Mouse (Mus musculus): ENCODE data around the gene Snn. TPM values are rescaled to one million over a fixed set of nuclear protein-coding genes. Genes with fewer than 3 reads are reported as not detected.

Snn gene
- polyA plus RNA-seq, 1 experiment from 2014 or later, result 4.9 TPM

DNA sequence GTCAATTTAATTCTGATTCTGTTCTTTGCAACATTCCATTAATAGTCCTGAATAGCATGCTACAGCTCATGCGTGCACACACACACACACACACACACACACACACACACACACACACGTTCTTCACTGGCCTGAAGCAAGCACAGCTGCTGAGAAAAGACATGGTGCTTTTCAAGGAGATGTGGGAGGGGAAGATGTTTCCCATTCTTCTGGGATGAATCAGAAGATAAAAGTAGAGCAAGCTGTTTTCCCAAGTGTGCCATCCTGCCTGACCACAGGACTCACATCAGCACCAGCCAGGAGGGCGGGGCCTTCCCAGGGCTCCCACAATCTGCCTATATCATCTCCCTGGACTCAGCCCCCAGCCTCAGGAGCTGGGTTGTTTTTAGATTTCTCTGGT is 35.9 kb upstream of the Snn start:
- WGBS (ENCODE audit: insufficient replicate concordance), result 69% methylated on average over 3 of the region's 3 CpGs
- H3K4me1 ChIP-seq, result no peaks in the 10 kb centered on the region
- no peak overlapping the region for H3K4me3 ChIP-seq
- no peak overlapping the region for H3K9ac ChIP-seq
- H3K36me3 ChIP-seq, result no peaks in the 10 kb centered on the region
- H3K4me2 ChIP-seq, result no peak overlapping the region
- no peaks in the 10 kb centered on the region for H3K9me3 ChIP-seq (replicated peaks)
- H3K27me3 ChIP-seq (replicated peaks), result no peaks in the 10 kb centered on the region
- no peak for ATAC-seq
- no peak overlapping the region for H3K27ac ChIP-seq

GRCm38 (mm10) chr16:11028206-11028605 is 32.5 kb upstream of the Snn start:
- H3K27ac ChIP-seq, result no peak overlapping the region
- no peaks in the 10 kb centered on the region for H3K9me3 ChIP-seq (replicated peaks)
- no peak overlapping the region for H3K9ac ChIP-seq
- H3K27me3 ChIP-seq (replicated peaks), result no peaks in the 10 kb centered on the region
- ATAC-seq, result no peak
- 75% methylated on average over 7 of the region's 7 CpGs for WGBS (ENCODE audit: insufficient replicate concordance)
- H3K4me3 ChIP-seq, result no peak overlapping the region
- no peaks in the 10 kb centered on the region for H3K4me1 ChIP-seq
- no peak overlapping the region for H3K4me2 ChIP-seq
- H3K36me3 ChIP-seq, result no peaks in the 10 kb centered on the region

DNA sequence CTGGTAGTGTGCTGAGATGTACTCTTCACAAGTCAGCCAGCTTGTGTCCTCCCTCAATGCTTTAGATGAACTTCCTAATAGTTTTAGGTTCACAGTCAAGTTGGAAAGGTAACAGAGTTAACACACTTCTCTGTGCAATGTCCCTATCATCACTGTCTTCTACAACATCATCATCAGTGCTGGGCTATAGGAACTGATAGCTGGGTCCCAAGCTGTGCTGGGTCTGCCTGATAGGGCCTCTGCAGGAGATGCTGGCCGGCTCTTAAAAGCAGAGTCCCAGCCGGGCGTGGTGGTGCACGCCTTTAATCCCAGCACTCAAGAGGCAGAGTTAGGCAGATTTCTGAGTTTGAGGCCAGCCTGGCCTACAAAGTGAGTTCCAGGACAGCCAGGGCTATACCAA is 29.9 kb upstream of the Snn start:
- H3K27ac ChIP-seq, result no peak overlapping the region
- ATAC-seq, result no peak
- H3K4me2 ChIP-seq, result no peak overlapping the region
- no peaks in the 10 kb centered on the region for H3K27me3 ChIP-seq (replicated peaks)
- H3K36me3 ChIP-seq, result no peaks in the 10 kb centered on the region
- 41% methylated on average over 4 of the region's 4 CpGs for WGBS (ENCODE audit: insufficient replicate concordance)
- no peak overlapping the region for H3K9ac ChIP-seq
- no peak overlapping the region for H3K4me3 ChIP-seq
- no peaks in the 10 kb centered on the region for H3K4me1 ChIP-seq
- no peaks in the 10 kb centered on the region for H3K9me3 ChIP-seq (replicated peaks)

- ATAC-seq, result no peak
- Histone ChIP-seq H3K27ac (no peak overlapping the region), H3K9me3 (replicated peaks) (no peaks in the 10 kb centered on the region), H3K36me3 (no peaks in the 10 kb centered on the region), H3K9ac (no peak overlapping the region), H3K27me3 (replicated peaks) (no peaks in the 10 kb centered on the region), H3K4me2 (no peak overlapping the region), H3K4me3 (no peak overlapping the region), H3K4me1 (no peaks in the 10 kb centered on the region)
- 42% methylated on average over 3 of the region's 3 CpGs for WGBS (ENCODE audit: insufficient replicate concordance)
These were observed 29.4 kb upstream of the Snn start for GRCm38 (mm10) chr16:11031320-11031719.

GRCm38 (mm10) chr16:11034193-11034803 is 26.4 kb upstream of the Snn start:
- Histone ChIP-seq H3K36me3 (no peaks in the 10 kb centered on the region), H3K9ac (no peak overlapping the region), H3K9me3 (replicated peaks) (no peaks in the 10 kb centered on the region), H3K4me3 (no peak overlapping the region), H3K4me2 (no peak overlapping the region), H3K4me1 (no peaks in the 10 kb centered on the region), H3K27me3 (replicated peaks) (peaks cover 8% of the 10 kb centered on the region), H3K27ac (no peak overlapping the region)
- ATAC-seq, result peak; percentile 56; the same call in 1 of the 2 replicates
- WGBS (ENCODE audit: insufficient replicate concordance), result 2% methylated on average over 4 of the region's 4 CpGs

DNA sequence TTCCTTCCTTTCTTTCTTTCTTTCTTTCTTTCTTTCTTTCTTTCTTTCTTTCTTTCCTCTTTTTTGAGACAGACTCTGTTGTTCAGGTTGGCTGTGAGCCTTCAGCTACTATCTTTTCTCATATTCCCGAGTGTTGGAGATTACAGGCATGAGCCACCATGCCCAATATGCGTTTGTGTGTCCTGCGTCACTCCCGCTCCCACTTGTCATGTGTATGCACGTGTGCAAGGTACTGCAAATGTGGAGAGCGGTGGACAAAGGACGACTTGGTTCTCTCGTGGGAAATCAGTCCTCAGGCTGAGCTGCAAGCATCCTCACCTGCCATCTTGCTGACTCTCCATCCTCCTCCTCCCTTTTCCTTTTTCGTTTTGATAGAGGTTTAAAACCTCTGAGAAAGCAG is 25.5 kb upstream of the Snn start:
- WGBS (ENCODE audit: insufficient replicate concordance), result 69% methylated on average over 9 of the region's 9 CpGs
- no peak overlapping the region for H3K4me3 ChIP-seq

DNA sequence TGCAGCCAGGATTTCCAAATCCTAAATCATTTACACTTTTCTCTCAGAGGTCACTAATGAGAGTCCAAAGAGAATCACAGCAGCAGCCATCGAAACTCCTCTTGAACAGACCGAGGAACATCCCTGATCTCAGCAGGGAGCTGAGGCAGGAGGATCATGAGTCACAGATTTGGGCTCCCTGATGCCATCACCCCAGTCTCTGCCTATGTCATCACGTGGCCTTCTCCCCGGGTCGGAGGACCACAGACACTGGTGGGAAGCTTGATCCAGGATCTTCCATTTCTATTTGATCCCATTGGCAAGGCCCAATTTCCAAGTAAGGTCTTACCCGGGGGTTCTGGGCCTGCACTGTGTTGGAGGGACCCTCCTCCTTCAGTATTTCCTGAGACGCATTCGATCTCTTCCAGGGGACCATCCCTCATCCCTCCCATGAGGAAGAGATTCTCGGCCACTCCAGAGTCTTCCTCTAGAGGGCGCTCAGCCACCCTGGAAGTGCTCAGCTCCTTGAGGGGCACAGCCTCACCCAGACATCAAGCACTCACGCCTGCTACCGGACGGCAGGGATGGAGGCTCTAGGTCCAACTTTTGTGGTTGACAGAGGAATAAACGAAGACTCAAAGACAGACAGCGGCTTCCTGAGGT is 24.8 kb upstream of the Snn start:
- no peaks in the 10 kb centered on the region for H3K9me3 ChIP-seq (replicated peaks)
- no peak overlapping the region for H3K4me2 ChIP-seq
- no peaks in the 10 kb centered on the region for H3K36me3 ChIP-seq
- ATAC-seq, result peak; percentile 47
- no peak overlapping the region for H3K4me3 ChIP-seq
- H3K27ac ChIP-seq, result no peak overlapping the region
- H3K4me1 ChIP-seq, result no peaks in the 10 kb centered on the region
- peaks cover 13% of the 10 kb centered on the region for H3K27me3 ChIP-seq (replicated peaks)
- no peak overlapping the region for H3K9ac ChIP-seq
- 22% methylated on average over 15 of the region's 15 CpGs for WGBS (ENCODE audit: insufficient replicate concordance)

More for the DNA sequence above, 25.5 kb upstream of the Snn start:
- Histone ChIP-seq H3K36me3 (no peaks in the 10 kb centered on the region), H3K27ac (no peak overlapping the region), H3K4me2 (no peak overlapping the region), H3K27me3 (replicated peaks) (peaks cover 8% of the 10 kb centered on the region), H3K9me3 (replicated peaks) (no peaks in the 10 kb centered on the region), H3K4me1 (no peaks in the 10 kb centered on the region), H3K9ac (no peak overlapping the region)
- no peak for ATAC-seq

DNA sequence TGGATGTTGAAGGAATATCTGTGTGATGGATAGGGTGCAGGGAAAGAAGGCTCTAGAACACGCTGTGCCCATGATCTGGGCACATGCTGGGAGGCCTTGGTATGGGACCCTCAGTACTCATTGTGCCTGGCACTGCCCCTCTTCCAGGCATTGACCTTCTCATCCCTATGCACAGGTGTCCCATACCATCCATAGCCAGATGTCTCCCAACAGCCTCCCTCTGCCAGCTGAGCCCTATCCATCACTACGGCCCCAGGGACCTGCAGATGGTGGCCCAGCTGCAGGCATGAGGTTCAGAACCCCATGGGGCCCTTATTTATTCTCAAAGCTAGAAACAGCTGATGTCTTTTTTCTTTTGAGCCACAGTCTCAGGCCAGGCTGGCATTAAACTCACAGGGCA is 20.1 kb upstream of the Snn start:
- Histone ChIP-seq H3K9me3 (replicated peaks) (no peaks in the 10 kb centered on the region), H3K9ac (no peak overlapping the region), H3K36me3 (no peaks in the 10 kb centered on the region), H3K4me2 (no peak overlapping the region), H3K27me3 (replicated peaks) (peaks cover 13% of the 10 kb centered on the region), H3K4me1 (no peaks in the 10 kb centered on the region), H3K4me3 (no peak overlapping the region), H3K27ac (no peak overlapping the region)
- no peak for ATAC-seq
- WGBS (ENCODE audit: insufficient replicate concordance), result 68% methylated on average over 2 of the region's 2 CpGs

DNA sequence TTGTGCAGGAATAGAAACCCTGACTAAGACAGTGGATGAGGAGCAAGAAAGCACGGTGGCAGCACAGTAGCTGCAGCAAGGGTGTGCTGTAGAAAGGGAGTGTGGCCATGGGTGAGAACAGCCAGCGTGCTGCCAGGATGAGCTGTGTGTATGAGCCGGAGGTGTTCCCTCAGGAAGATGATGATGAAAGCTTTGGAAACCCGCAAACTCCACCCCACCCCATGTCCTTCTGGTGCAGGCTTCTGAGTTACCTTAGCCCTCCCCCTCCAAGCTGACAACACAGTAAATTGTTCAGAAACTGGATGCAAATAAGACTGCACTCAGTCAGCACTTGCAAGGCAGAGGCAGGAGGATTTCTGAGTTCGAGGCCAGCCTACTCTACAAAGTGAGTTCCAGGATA is 17.5 kb upstream of the Snn start:
- Histone ChIP-seq H3K27ac (no peak overlapping the region), H3K9me3 (replicated peaks) (no peaks in the 10 kb centered on the region), H3K27me3 (replicated peaks) (peaks cover 4% of the 10 kb centered on the region; the same call in 1 of the 2 replicates), H3K4me1 (no peaks in the 10 kb centered on the region), H3K4me2 (no peak overlapping the region), H3K9ac (no peak overlapping the region), H3K36me3 (no peaks in the 10 kb centered on the region), H3K4me3 (no peak overlapping the region)
- no peak for ATAC-seq
- WGBS (ENCODE audit: insufficient replicate concordance), result 67% methylated on average over 5 of the region's 5 CpGs

DNA sequence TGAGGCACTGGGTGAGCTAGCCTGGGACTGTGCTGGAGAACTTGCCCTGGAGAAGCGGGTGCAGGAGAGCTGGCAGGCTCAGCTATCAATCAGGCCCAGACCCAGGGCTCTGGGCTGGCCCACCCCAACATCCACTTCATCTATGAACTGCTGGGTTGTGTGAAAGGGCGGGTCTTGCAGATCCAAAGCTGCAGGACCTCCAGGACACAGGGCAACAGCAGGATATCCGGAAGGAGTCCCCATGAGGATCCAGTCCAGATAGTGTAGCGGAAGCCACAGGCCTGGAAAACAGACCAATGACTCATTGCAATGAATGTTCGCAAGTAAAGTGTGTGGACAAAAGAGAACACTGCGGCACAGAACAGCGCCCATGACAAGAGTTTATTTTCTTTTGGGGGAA is 14.3 kb upstream of the Snn start:
- H3K4me1 ChIP-seq, result no peaks in the 10 kb centered on the region
- ATAC-seq, result 0 out of 2 replicates have a peak, but pooled peaks have one; percentile 30
- no peak overlapping the region for H3K27ac ChIP-seq
- H3K36me3 ChIP-seq, result no peaks in the 10 kb centered on the region
- H3K9me3 ChIP-seq (replicated peaks), result no peaks in the 10 kb centered on the region
- H3K9ac ChIP-seq, result no peak overlapping the region
- H3K4me2 ChIP-seq, result no peak overlapping the region
- H3K27me3 ChIP-seq (replicated peaks), result no peaks in the 10 kb centered on the region
- no peak overlapping the region for H3K4me3 ChIP-seq
- 67% methylated on average over 7 of the region's 7 CpGs for WGBS (ENCODE audit: insufficient replicate concordance)

DNA sequence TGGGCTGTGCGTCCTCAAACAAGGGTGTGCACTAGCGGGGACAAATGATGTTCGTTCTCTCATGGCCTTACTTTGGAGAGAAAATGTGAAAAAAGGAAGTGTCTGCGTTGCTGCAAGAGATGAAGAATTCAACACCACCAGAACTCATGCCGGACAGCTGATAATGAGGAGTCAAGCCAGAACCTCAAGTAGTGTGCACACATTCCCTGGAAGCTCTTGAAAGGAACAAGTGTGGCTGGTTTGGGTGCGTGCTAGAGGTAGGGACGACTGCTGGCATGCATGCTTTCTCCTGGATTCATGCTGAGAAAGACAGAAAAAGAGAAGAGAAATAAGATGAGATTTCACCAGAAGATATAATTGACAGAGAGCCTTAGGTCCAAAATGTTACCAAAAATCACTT is 13.6 kb upstream of the Snn start:
- Histone ChIP-seq H3K4me1 (no peaks in the 10 kb centered on the region), H3K4me2 (no peak overlapping the region), H3K27ac (no peak overlapping the region), H3K27me3 (replicated peaks) (no peaks in the 10 kb centered on the region), H3K4me3 (no peak overlapping the region), H3K9me3 (replicated peaks) (no peaks in the 10 kb centered on the region), H3K36me3 (no peaks in the 10 kb centered on the region), H3K9ac (no peak overlapping the region)
- no peak for ATAC-seq
- WGBS (ENCODE audit: insufficient replicate concordance), result 41% methylated on average over 7 of the region's 7 CpGs

- Histone ChIP-seq H3K27me3 (replicated peaks) (no peaks in the 10 kb centered on the region), H3K36me3 (no peaks in the 10 kb centered on the region), H3K9me3 (replicated peaks) (no peaks in the 10 kb centered on the region), H3K4me1 (no peaks in the 10 kb centered on the region), H3K4me2 (no peak overlapping the region), H3K4me3 (no peak overlapping the region), H3K9ac (no peak overlapping the region), H3K27ac (no peak overlapping the region)
- WGBS (ENCODE audit: insufficient replicate concordance), result 80% methylated on average over 2 of the region's 2 CpGs
- ATAC-seq, result no peak
These were observed 10.5 kb upstream of the Snn start for GRCm38 (mm10) chr16:11050226-11050625.

GRCm38 (mm10) chr16:11051134-11051533 is 9.6 kb upstream of the Snn start:
- Histone ChIP-seq H3K27ac (no peak overlapping the region), H3K36me3 (no peaks in the 10 kb centered on the region), H3K9ac (no peak overlapping the region), H3K4me1 (no peaks in the 10 kb centered on the region), H3K4me2 (no peak overlapping the region), H3K9me3 (replicated peaks) (no peaks in the 10 kb centered on the region), H3K4me3 (no peak overlapping the region), H3K27me3 (replicated peaks) (no peaks in the 10 kb centered on the region)
- 83% methylated on average over 11 of the region's 11 CpGs for WGBS (ENCODE audit: insufficient replicate concordance)
- ATAC-seq, result no peak
